6 mouse cellular contexts compared by ENCODE assay signal in the genomic region with DNA sequence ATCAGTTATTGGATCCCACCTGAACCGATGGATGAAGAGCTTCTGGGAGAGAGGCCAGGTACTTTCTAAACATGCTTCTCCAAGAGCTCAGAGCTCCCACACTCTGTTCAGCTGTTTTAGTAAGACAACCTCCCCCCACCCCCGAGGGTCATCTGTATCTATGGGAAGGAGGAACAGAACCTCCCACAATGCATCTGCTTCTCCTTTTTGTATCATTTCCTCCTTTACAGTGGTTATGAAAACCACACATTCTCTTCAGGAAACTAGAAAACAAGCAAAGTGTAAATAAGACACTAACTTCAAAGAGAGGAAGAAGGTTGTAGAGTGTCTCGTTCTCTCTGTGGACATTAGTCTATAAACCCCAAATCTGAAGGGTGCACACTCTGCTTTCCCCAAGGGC.
DNase-seq lines count a peak whose midpoint lies in the region; ATAC-seq and TF ChIP-seq lines count a peak whose summit lies in the region.
"Not testable (repeated sequence)": the region's sequence is repeated elsewhere in the genome, so short reads cannot be mapped to it uniquely, and the experiment has no call there.

No protein-coding gene starts in this region.

- peak; percentile 56 for ATAC-seq in CD4-positive, CD25-positive, alpha-beta regulatory T cell, adult 4 months
- 0 out of 2 replicates have a peak, but pooled peaks have one; percentile 26 for ATAC-seq in intestine, embryonic 15.5 days
- ATAC-seq in megakaryocyte progenitor cell, adult 5-6 weeks (replicated peaks; ENCODE audit: poor library complexity) = peak; percentile 94
- peak; percentile 96 for ATAC-seq in neutrophil, adult 5-6 weeks (ENCODE audit: extremely low read depth, insufficient number of reproducible peaks, low FRiP score, poor library complexity, severe bottlenecking)

- not testable (repeated sequence) for H3K9me3 ChIP-seq in intestine, embryonic 15.5 days

- peak; percentile 35 for DNase-seq in heart, adult 11 months

- not testable (repeated sequence) for H3K4me2 ChIP-seq in intestine, embryonic 15.5 days (replicated peaks)

- 67% methylated on average over 3 of the region's 3 CpGs for WGBS in intestine, embryonic 15.5 days

- H3K9ac ChIP-seq in intestine, embryonic 15.5 days = not testable (repeated sequence)

- peak overlapping the region; percentile 30 for H3K27ac ChIP-seq in bone marrow macrophage, adult 2 months (ENCODE audit: insufficient read depth, low read depth, low read length)
- H3K27ac ChIP-seq in intestine, embryonic 15.5 days = not testable (repeated sequence)

- TF ChIP-seq CTCF in bone marrow macrophage, adult 2 months (IDR thresholded peaks at IDR 0.05; ENCODE audit: low read depth, low read length) = not testable (repeated sequence)

- not testable (repeated sequence) for H3K4me3 ChIP-seq in bone marrow macrophage, adult 2 months (ENCODE audit: insufficient read depth, low read length); intestine, embryonic 15.5 days (replicated peaks)

- TF ChIP-seq POLR2A in bone marrow macrophage, adult 2 months (IDR thresholded peaks at IDR 0.05; ENCODE audit: borderline replicate concordance, low read depth, low read length) = not testable (repeated sequence)

- H3K36me3 ChIP-seq in intestine, embryonic 15.5 days = not testable (repeated sequence)

- H3K4me1 ChIP-seq in bone marrow macrophage, adult 2 months (ENCODE audit: control insufficient read depth, insufficient read depth, low read length) = peaks cover 39% of the 10 kb centered on the region
- H3K4me1 ChIP-seq in intestine, embryonic 15.5 days (replicated peaks) = not testable (repeated sequence)

- not testable (repeated sequence) for H3K27me3 ChIP-seq in intestine, embryonic 15.5 days (replicated peaks)

Comparison
In these comparisons a context has a peak if more than half of its experiments do, and no peak if none do; other contexts are left out.
1. ATAC-seq: peak in every context shown above with its lines; median percentile 96 in neutrophil, adult 5-6 weeks; 94 in megakaryocyte progenitor cell, adult 5-6 weeks; 56 in CD4-positive, CD25-positive, alpha-beta regulatory T cell, adult 4 months; 26 in intestine, embryonic 15.5 days.